Mouse (Mus musculus) ovary, postnatal 10 days (tissue): ENCODE results near the gene Pde9a.

Source experiments
- DNase-seq: peaks from one replicate; pipeline ENCODE4 v3.0.0; 2022; ENCODE audit warnings: low spot score

The Pde9a gene

DNA sequence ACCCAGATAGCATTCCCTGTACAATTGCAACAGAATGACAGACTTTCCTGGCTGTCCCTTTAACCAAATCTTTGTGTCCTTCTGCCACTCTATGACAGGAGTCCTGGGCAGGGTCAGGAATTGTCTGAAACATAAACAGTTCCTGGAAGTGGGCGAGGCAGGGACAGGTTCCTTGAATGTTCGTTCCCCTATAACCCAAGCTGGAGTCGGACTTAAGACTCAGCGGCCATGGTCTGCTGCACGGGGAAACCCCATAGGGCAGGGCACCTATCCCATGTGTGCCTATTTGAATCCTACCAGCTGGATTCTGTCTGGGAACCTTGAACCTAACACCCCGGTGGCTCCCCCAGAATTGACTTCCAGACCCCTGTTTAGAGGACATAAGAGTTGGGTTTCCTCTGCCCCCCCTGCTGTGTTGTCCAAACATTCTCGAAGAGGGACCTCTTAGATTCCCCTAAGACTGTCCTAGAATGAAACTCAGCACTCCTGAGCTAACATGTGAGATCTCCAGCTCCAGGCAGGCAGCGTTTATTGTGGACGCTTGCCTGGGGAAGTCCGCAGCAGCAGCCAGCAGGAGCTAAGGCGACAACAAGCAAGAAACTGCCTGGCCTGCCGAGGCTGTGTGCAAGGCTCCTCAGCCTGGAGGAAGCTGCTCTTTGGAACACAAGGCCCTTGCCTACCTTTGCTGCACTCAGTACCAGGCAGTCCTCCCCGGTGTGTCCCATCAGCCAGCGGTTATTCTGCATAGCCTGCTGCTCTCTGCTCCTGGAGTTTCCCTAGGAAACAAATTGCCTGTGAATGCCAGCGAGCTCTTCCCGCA is 48.2 kb downstream of the Pde9a start:
- DNase-seq: no peak

DNA sequence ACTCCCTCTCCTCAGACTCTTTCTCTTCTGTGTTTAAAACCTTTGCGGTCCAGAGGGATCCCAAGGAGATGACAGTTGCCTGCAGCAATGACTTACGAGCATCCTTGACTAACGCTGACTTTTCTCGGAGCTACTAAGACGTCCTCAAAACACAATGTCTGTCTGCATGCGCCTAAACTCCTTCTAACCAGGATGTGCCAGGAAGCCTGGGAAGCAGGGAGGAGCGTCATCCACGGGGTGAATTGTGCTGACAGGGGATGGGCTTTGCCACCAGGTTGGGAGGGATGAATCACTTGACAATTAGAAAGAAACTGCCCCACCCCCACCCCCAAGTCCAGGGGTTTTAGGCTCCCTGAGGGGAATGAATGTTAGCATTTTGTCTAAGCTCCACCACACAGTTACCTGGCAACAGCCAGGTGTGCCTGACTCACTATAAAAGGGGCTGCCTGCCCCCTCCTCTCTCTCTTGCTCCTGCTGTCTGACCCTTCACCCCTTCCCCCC is 48.9 kb downstream of the Pde9a start:
- no peak for DNase-seq

DNA sequence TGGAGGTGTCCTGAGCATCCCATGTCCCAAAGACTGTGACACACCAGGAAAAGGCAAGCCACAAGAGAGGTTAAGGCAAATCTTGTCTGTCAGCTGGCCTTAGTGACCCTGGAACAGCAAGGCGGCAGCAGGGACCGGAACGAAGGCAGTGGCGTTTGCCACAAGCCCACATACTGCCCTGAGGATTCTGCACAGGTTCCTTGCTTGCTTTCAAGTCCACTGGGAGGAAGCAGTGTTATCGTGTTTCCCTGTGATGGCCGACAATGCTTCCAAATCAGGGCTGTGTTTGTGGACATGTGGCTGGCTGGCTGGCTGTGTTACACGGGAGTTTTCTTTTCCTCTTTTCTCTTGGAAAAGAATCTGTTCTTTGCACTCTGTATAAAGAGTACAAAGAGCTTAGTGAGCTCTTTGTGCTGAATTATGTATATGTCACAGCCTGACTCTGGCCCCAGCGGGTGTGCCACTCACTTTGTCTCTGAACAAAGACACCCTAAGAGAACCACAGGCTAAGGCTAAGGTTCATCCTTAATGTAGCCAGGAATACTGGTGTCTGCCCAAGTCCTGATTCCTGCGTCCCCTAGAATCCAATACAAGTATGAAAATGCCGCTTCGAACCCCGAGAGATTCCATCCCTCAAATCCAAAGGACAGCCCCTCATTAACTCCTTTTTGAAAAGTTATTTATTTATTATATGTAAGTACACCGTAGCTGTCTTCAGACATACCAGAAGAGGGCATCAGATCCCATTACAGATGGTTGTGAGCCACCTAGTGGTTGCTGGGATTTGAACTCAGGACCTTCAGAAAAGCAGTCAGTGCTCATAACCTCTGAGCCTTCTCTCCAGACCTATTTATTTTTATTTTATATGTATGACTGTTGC is 50.2 kb downstream of the Pde9a start:
- DNase-seq: no peak

- no peak for DNase-seq
Measured at GRCm38 (mm10) chr17:31436814-31437406, 50.9 kb downstream of the Pde9a start.

DNA sequence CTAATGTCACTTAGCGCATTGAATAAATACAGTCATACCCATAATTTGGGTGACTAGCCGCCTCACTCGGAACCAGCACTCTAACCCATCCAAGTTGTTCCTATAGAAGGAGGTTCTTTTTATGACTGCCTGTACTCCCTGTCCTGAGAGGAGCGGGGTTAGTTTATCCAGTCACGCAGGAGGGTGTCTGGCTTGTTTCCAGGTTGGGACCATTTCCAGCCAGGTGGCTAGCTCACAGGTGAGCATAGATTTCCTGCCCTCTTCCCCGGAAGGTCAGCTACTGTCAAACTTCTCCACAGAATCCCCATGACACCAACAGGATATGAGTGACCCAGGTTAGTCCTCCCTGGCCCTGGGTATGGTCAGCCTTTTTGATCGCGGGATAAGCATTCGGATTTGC is 51.5 kb downstream of the Pde9a start:
- no peak for DNase-seq

- no peak for DNase-seq
Measured at GRCm38 (mm10) chr17:31439978-31440377, 54.0 kb downstream of the Pde9a start.

- DNase-seq: no peak
Measured at GRCm38 (mm10) chr17:31442513-31442912, 56.5 kb downstream of the Pde9a start.

DNA sequence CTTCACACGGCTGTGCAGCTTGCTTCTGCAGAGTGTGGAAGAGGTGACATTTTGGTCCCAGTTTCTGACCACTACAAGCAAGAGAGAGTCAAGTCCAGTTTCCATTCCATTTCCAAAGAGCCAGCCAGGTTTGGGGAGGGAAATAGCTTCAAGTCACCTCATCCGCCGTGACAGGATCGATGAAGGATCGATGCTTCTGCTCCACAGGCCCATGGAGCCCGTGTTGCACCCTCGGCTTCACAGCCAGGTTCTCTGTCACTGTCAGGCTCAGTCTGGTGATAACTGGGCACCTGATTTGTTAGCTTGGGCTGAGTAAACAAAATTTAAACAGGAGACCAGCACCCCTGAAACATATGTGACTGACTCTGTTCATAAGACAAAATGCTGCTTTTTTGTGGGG is 58.2 kb downstream of the Pde9a start:
- no peak for DNase-seq

DNA sequence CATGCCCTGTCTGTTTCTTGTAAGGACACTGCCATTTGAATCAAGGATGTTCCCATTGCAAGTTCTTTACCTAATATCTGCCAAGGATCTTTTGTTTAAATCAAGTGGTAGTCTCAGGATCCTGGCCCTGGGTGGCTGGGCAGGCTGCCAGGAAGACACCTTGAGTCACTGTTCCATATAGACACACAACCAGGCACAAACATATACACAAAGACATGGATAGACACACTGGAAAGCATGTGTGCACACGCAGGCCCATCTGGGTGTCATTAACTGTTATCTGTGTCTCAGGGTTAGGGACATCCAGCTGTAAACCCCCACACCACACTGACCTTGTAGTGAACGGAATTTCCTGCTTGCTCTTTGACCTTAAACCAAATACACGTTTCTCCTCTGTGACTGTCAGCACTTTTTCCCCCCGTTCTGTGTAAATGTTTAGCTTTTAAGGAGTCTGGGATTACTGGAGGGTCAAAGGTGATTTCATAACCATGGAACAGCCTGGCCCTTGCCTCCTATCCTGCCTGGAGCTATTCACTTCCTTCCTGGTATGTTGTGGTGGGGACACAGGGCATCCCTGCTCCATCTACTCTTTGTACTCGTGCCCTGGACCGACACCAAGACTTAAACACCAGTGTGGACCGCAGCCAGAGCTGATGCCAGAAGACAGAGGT is 59.2 kb downstream of the Pde9a start:
- DNase-seq: no peak

DNA sequence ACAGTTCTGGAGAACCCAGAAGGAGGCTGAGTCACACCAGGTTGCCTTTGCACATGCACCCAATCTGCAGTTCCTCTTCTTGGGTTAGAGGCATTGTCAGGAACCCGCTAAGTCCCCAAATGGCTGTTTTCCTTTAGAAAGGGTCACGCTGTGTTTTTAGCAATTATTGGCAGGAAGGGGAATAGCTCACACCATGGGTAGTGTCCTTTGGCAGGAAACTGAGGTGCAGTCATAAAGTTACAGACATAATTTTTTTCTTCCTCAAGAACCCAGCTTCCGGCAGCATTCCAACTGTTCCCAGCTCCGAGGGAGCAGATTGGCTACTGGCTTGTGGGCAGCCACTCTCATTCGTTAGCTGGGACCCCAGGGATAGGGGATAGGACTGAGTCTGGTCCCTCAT is 61.8 kb downstream of the Pde9a start:
- no peak for DNase-seq

DNA sequence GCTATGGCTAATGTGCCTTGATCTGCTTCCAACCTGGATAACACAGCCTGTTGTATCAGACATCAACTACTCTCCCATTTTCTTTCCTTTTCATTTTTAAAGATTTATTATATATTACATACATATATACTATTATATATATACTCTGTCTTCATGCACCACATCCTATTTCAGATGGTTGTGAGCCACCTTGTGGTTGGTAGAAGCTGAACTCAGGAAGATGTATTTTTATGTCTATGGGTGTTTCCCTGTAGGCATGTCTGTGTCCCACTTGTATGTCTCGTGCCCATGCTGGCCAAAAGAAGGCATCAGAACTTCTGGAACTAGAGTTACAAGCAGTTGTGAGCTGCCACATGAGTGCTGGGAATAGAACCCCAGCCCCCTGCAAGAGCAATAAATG is 62.5 kb downstream of the Pde9a start:
- no peak for DNase-seq

DNA sequence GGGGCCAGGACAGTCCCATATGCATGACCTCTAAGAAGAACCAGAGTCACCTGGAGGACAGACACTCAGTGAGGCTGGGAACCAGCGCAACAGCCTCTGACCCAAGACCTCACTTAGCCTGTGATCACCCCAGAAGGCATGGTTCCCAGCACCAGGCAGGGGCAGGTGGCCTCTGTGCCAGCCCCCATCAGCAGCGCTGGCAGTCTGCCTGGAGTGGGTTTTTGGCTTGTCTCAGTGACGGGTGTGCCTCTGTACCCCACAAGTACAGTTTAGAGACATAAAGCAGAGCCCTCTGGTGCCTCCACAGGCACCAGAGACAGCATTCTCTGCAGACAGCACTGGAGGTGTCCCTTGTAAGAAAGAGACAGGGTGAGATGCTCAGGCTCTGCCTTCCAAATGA is 64.2 kb downstream of the Pde9a start:
- DNase-seq: no peak

DNA sequence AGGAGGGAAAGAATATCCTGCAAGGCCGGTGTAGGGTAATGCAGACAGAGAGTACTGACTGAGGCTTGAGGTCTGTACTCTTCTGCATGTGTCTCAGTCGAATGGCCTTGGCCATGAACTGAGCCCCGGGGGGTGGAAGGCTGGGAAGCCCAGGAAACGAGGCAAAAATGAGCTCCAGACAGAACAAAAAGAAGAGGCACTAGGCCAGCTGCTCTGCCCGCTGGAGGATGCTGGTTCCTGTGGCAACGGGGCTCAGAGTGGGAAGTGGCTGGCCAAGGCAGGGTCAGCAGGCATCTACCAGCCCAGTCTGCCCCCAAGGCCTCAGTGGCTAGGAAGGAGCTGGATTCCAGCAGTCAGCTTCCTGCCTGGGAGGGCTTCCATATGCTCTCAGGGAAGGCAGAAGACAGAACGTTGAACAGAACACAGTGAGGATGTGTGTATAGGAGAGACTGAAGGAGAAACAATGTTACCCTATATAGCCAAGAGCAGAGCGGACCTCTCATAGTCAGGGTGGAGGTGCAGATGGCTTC is 65.2 kb downstream of the Pde9a start:
- DNase-seq: no peak

- DNase-seq: no peak
Measured at GRCm38 (mm10) chr17:31452816-31453215, 66.8 kb downstream of the Pde9a start.

- no peak for DNase-seq
Measured at GRCm38 (mm10) chr17:31453476-31453875, 67.5 kb downstream of the Pde9a start.

GRCm38 (mm10) chr17:31454056-31454455 is 68.0 kb downstream of the Pde9a start:
- no peak for DNase-seq

DNA sequence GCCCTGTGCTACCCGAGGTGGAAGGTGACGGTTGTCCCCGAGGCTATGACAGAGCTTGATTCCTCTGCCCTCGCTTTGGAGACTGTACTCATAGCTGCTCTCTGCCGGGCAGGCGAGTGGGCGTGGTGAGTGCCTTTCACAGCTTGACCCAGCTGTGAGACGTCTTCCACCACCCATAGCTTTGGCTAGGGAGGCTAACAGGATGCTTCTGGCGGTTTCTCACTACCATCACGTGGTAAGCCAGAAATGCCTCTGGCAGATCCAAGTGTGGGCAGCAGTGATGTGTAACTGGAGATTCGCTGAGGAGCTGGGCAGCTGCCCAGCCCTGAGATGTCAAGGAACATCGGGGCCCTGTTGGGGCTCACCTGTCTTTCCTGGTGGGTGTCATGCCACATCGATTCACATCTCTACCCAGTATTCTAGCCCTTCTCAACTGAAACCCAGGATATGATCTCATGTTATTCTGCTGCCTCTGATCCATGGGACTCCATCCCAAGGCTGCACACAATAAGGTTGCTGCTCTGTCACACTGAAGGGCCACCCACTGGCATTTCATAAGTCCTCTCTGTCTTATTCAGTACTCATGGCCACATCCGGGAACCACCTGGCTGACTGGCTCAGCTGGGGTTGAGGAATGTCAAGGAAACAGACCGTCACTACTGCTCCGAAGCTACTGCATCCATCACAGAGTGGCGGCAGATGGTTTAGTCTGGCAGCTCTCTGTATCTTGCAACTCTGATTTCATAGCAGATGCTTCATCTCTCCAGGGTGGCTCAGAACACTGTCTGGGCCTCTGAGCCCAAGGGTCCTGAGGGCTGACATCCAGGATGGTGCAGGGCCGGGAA is 70.9 kb downstream of the Pde9a start:
- DNase-seq: no peak

GRCm38 (mm10) chr17:31460416-31460815 is 74.4 kb downstream of the Pde9a start:
- DNase-seq: no peak

- no peak for DNase-seq
Measured at GRCm38 (mm10) chr17:31462506-31462905, 76.5 kb downstream of the Pde9a start.

- DNase-seq: no peak
Measured at GRCm38 (mm10) chr17:31466854-31467253, 80.8 kb downstream of the Pde9a start.

GRCm38 (mm10) chr17:31468496-31468895 is 82.5 kb downstream of the Pde9a start:
- no peak for DNase-seq
